Mouse (Mus musculus): ENCODE results near the gene Slirp.

- TF ChIP-seq CTCF (IDR thresholded peaks at IDR 0.05; ENCODE audit: extremely low read depth, insufficient read depth, low read length) = no peak
- no peak for TF ChIP-seq POLR2A (IDR thresholded peaks at IDR 0.05; ENCODE audit: extremely low read depth, insufficient read depth, low read length)
These were observed 1.2 kb upstream of the Slirp start for GRCm38 (mm10) chr12:87442177-87443114.

Data from cortical plate, adult 2 months (tissue).